Mouse (Mus musculus) ovary, adult 18-20 months (tissue): ENCODE data around the gene Htra3.

Source experiments
- DNase-seq: peaks from one replicate; pipeline ENCODE4 v3.0.0; 2022; ENCODE audit warnings: low spot score, mixed read lengths

The Htra3 gene

DNA sequence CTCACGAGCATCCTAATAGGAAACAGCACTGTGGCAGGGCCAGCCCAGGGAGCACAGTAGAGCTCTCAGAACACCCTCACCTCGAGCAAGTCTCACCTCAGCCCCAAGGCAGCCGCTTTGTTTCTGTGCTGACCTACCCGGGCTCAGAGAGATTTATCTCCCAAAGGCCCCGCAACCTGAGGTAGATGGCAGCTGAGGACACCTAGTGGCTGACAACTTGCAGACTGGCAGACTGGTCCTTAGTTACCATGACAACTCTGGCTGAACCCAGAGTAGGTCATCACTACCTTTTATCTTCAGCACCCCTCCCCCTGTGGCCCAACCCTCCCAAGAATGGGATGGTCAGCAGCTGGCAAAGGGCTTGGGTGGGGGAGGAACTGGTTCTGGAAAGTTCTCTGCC is 16.2 kb upstream of the Htra3 start:
- DNase-seq: no peak

GRCm38 (mm10) chr5:35693638-35694037 is 14.1 kb upstream of the Htra3 start:
- DNase-seq: no peak

- no peak for DNase-seq
Observed at GRCm38 (mm10) chr5:35691246-35691645, 11.7 kb upstream of the Htra3 start.

DNA sequence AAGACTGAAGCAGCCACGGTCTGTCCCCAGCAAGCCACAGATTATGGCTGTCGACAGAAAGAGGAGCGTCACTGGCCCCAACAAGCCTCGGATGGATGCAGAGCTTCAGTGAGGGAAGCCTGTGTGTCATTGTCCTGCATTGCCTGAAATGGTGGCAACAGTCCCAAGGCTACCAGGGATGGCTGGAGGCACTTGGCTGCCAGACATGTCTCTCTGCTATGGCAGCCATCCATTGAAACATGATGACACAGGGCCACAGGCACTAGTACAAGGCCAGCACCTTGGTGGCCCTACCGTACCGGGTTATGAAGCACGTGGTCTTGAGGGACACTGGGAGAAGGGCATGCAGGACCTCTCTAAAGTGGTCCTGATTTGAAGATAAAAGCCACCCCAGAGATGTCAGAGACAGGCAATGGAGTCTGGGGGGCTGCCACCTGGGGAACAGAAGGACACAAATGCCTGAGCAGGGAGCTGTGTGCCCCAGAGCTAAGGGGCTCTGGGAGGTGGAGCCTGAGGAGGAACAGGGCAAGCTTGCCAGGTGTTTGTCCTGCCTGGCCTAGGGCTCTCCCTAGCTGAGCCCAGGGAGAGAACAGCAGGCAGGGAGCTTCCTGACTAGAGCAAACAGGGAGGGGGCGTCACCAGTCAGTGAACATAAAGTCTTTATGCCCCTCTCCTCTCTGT is 11.0 kb upstream of the Htra3 start:
- DNase-seq: no peak

- DNase-seq: no peak
Observed at GRCm38 (mm10) chr5:35689374-35689773, 9.8 kb upstream of the Htra3 start.

DNA sequence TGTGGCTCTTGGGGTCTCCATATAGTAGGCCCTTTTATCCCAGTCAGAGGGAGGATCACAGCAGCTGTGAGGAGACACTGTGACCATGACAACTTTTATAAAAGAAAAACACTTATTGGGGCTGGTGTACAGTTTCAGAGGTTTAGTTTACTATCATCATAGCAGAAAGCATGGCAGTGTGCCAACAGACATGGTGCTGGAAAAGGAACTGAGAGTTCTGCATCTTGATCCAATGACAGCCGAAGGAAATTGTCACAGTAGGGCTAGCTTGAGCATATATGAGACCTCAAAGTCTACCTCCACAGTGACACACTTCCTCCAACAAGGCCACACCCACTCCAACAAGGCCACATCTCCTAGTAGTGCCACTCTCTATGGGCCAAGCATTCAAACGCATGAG is 9.3 kb upstream of the Htra3 start:
- DNase-seq: no peak

DNA sequence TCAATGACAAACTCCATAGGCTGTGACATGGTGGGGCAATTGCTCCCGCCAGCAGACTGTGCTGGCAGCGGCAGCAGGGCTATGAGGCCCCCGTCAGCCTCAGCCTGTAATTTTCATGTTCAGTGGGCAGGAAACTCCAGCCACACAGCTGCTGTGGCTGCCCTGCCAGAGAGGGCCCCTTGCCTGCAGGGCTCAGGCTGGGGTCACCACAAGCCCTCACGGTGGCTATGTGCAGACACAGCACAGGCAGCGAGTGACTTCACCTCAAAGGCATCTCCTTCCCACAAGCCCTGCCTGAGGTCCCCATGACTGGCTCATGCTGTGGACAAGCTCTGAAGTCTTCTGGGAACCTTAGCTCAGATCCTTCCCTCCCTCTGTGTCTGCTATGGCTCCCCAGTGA is 7.5 kb upstream of the Htra3 start:
- no peak for DNase-seq

DNA sequence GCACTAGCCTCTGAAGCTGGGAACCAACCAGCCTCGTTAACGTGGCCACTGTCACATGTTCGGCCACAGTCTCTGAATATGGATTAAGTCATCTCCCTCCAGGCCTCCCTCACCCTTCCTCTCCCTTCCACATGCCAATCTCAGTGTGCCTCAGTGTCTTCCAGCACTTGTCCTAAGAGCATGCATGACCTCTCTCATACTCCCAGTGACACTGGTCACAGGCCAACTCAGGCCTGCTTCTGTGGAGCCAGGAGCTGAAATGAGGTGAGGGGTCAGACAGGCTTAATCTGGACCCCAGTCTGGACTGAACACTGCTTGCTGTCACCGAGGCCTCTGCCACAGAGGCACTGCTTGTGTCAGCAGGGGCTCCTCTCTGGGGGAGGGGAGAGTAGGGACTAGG is 6.8 kb upstream of the Htra3 start:
- no peak for DNase-seq

GRCm38 (mm10) chr5:35685079-35685478 is 5.5 kb upstream of the Htra3 start:
- DNase-seq: no peak

DNA sequence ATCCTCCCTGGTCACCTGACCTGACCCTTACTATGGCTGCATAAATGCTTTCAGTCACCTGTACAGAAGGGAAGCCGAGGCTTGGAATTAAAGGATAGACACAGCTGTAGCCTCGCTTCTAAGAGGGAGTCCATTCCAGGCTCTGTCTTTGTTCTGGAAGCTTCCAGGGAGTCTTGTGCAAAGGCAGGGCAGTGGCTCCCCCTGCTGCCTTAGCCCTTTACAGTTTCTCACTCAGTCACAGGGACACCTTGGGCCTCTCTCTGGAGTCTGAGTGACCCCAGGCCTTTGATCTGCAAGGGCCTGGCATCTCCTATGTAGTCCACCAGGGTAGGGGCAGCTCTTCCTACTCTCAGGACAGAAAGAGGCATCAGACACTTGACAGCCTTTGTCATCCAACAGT is 1.4 kb upstream of the Htra3 start:
- DNase-seq: no peak

DNA sequence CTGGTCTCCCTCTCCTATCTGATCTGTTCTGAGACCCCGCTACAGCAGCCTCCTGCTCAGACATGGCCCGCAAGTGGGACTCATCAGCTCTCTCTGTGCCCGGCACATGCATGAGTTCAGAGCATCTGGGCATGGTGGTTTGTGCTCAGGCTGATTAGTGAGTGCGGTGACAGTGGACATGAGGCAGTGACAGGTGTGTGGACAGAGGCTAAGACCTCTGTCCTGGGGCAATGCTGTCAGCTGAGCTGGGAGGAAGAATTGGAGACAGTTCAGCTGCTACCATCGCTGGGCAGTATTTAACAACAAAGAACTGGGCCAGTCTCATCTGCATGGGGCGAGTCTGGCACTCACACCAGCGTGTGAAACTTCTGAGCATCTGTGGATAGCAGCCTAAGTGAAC is 2.6 kb downstream of the Htra3 start:
- no peak for DNase-seq

GRCm38 (mm10) chr5:35674081-35674555 is 5.5 kb downstream of the Htra3 start:
- DNase-seq: peak; percentile 70

DNA sequence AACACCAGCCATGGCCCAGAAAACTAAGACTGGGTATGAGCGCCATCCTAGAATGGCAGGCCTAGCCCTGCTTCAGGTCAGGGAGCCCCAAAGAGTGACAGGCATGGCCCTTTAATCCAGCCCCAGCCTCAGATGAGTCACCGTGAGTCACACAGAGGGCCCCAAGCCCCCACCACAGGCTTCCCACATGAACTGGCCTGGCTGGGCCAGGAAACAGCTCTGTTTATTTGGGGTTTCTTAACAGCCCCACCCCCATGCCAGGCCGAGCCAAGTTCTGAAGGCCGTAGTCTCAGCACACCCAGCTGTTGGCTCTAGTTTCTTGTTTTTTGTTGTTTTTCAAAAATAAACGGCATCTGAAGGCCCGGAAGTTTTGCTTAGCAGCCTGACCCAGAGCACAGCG is 6.5 kb downstream of the Htra3 start:
- DNase-seq: peak; percentile 94

DNA sequence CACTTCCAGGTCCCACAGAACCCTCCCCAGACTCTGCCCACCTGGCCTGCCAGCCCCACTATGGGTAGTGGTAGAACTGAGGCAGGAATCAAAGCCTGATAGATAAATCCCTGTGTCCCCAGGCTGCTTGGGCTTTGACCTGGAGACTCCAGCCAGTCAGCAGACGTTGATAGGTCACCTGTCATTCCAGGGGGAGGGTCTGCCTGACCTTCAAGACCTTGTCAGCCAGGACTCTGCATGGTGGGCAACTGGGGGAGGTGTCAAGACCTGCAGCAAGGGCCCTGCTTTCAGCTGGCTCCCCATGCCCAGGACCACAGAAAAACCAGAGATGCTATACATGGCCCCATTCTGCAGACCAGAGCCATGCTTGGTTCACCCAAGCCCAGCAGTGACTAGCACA is 7.0 kb downstream of the Htra3 start:
- no peak for DNase-seq

DNA sequence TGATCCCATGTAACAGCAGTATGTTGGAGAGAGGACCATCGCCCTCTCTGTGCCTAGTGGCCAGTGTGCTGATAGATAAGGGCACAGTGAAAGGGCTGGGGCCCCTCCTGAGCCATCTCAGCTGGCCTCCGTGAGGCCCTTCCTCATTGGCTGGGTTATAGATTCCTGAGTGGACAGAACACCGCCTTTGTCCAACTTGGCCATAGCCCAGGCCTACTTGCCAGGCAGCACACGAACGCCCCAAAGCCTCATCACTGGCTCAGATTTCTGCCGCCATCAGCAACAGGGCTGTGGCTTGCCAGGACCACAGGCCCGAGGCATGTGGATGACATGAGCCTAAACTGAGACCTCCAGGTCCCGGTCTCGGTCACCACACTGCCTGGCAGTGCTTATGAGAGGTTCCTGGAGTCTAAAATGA is 8.1 kb downstream of the Htra3 start:
- peak; percentile 74 for DNase-seq

GRCm38 (mm10) chr5:35670412-35670801 is 9.2 kb downstream of the Htra3 start:
- no peak for DNase-seq

DNA sequence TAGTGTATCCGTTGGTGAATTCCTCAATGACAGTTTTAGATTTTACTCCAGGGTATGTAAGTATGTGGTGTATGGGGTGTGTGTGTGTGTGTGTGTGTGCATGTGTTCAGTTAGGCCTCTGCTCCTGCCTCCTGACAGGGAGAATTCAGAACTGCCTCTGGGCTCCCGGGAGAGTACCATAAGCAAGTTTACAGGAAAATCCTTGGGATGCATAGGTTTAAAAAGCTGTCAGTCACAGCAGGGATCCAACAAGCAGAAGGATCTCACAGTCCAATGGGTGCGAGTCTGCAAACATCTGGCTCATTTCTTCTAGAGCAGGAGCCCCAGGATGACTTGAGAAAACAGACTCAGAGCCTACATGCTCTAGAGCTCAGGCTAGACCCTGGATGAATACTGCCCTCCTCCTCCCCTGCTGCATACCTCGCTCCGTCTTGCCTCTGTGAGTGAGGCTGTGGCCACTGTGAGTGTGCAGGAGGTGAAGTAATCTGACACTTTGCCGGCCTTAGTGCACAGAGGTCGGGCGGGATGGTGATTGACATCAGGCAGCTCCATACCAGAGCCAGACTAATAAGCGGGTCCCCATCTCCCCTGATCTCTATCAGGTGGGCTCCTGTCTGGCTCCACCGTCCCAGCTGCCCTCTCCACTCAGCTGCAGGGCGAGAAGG is 9.7 kb downstream of the Htra3 start:
- no peak for DNase-seq

- no peak for DNase-seq
Observed at GRCm38 (mm10) chr5:35666152-35666551, 13.4 kb downstream of the Htra3 start.

- no peak for DNase-seq
Observed at GRCm38 (mm10) chr5:35662021-35662545, 17.5 kb downstream of the Htra3 start.

- no peak for DNase-seq
Observed at GRCm38 (mm10) chr5:35661210-35661609, 18.4 kb downstream of the Htra3 start.

DNA sequence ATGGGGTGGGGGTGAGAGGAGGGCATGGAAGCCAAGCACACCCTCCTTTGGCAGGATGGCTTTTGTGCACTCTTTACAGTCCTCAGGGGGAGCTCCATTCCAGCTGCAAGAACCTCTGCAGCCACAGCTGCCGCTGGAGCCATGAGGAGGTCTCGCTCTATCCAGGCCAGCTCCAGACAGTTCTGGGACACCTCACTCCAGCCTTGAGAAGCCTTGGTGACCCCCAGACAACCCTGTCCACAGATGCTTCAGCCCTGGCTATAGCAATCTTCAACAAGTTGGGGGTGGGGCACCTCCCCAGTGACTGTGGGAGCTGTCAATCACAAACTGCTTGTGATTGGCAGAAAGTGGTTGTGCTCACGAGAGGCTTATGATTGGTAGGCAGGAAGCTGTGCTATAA is 20.1 kb downstream of the Htra3 start:
- no peak for DNase-seq

DNA sequence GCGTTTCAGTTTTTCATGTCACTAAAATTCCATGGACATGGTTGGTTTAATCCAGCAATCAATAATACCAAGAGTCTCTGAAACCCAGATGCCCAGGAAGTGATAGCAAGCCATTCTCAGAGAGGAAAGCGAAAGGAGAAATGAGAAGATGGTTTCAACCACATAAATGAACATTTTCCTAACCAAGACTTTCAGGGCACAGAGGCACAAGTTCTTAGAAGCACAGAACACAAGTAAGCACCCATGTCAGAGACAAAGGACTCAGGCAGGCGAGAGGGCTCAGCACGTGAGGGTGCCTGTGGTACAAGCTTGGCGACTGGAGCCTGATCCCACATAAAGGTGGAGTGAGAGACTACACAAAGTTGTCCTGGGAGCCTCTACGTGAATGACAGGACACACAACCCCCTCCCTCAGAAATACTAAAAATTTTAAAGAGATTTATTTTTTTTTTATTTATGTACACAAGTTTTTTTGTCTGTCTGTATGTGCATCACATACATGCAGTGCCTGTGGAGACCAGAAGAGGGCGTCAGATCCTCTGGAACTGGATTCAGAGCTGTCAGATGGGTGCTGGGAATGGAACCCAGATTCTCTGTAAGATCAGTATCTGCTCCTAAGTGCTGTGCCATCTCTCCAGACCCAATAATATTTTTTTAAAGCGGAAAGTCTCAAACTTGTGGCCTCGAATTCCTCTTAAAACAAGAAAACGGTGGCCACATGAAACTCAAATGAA is 23.7 kb downstream of the Htra3 start:
- DNase-seq: no peak
